Mouse (Mus musculus): ENCODE data around the gene Sorbs1.

- TF ChIP-seq CTCF (IDR thresholded peaks at IDR 0.05; ENCODE audit: low read depth, low read length) (no peak), POLR2A (IDR thresholded peaks at IDR 0.05; ENCODE audit: borderline replicate concordance, low read depth, low read length) (no peak)
These were observed 238.0 kb downstream of the Sorbs1 start for GRCm38 (mm10) chr19:40275401-40276188.

All from bone marrow macrophage, adult 2 months (primary cell).